Mouse (Mus musculus) spleen, postnatal 0 days (tissue): ENCODE results near the gene Exosc9. TPM values are rescaled to one million over a fixed set of nuclear protein-coding genes. Genes with fewer than 3 reads are reported as not detected.

Experiments used
- polyA plus RNA-seq: library from polyadenylated mRNA; unstranded; fragments of >200 nt; fragmentation: Nextera tagmentation; extraction: Ambion mirVana; gene quantifications from 2 replicates; pipeline ENCODE4 v1.2.1, GENCODE M21; 2015

Exosc9 gene
- 42.1 and 46.9 TPM in 2 replicates for polyA plus RNA-seq

DNA sequence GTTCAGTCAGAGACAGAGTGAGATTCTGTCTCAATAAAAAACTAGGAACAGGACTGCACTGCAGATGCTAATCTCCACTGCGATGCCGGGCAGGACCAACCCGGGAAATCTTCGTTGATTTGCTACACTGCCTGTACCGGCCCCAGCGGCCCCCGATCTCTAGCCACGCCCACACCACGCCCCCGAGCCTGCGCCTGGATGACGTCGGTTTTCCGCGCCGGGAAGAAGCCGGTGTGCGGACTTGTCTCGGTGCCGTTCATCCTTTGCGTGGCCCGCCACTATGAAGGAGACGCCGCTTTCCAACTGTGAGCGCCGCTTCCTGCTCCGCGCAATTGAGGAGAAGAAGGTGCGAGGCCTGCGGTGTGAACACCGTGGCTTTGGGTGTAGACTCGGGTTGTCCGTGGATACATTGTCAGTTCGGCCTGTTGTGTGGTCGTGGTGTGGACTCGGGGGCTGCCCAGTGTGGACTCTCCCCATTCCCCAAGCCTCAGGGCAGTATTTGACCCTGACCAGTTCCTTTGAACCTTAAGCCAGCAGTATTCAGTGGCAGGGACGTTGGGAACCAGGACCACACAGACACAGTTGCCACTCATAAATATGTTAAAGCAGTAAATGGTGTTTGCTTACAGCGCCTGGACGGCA is at the start of gene Exosc9:
Exosc9 (plus strand) TSS at position 201 of the 642 bp plus-strand sequence.

DNA sequence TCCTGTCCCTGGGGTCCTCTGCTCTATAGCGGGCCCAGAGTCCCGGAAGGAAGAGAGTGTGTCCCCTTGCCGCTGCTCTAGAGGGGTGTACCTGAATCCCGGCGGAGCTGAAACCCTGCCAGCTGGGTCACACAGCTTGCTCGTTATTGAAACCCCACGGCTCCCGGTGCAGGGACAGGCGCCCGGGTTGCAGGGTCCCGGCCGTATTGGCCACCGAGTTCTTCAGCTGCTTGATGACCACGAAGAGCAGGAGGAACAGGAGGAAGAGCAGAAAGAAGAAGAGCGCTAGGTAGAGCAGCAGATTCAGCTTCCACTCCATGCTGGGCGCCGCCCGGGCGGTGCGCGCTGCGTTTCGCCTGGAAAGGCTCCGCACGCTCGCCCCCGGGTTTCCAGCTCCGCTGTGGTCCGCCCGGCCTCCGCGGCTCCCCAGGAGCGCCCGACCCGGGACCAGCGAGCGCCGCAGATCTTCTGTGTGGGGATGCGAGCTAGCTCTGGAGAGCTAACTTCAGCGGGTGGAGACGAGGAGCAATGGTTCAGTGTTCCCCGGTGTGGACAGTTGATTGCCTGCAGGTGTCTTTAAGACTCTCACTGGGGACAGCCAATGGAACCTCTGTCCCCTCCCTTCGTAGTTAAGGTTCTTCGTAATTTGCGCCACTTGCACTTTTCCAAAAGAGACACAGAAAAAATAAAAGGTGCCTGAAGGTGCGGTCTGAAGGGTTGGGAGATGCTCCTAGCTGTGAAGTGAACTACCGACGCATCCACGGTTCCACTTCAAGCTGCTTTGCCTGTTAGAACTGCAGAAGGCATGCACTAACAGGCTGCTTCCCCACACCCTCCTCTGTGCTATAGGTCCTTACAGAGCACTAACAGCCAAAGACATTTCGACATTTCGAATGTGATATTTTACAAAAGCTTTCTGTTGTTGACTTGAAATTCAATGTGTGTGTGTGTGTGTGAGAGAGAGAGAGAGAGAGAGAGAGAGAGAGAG is 31.0 kb upstream of the Exosc9 start, which contains the start of gene Gm11549:
Gm11549 (minus strand) TSS at position 741 of the 988 bp plus-strand sequence.

DNA sequence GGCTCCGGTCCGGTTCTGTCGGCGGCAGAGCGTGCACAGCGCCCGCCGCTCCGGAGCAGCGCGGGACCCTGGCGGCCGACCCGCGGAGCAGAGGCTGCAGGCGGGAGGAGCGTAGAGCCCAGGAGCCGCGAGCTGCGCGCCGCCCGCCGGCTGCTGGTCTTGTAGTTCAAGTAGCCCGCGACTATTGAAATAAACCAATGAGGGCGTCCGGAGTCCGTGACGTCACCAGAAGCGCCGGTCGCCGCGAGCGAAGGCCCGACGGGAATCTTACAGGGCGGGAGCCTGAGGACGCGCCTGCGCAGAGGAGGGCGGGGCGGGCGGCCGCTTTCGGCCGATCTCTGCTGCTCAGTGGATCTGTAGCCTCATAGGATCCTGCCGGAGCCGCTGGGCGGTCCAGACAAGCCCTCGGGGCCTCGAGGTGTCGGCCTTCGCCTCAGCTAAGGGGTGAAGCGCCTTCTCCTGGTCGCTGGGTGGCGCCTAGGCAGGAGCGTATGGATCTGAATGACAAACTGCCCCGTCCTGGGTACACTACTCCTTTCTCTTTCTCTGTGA is 19.5 kb downstream of the Exosc9 start, which contains the start of gene Ccna2:
Ccna2 (minus strand) TSS at position 324 of the 552 bp plus-strand sequence.

DNA sequence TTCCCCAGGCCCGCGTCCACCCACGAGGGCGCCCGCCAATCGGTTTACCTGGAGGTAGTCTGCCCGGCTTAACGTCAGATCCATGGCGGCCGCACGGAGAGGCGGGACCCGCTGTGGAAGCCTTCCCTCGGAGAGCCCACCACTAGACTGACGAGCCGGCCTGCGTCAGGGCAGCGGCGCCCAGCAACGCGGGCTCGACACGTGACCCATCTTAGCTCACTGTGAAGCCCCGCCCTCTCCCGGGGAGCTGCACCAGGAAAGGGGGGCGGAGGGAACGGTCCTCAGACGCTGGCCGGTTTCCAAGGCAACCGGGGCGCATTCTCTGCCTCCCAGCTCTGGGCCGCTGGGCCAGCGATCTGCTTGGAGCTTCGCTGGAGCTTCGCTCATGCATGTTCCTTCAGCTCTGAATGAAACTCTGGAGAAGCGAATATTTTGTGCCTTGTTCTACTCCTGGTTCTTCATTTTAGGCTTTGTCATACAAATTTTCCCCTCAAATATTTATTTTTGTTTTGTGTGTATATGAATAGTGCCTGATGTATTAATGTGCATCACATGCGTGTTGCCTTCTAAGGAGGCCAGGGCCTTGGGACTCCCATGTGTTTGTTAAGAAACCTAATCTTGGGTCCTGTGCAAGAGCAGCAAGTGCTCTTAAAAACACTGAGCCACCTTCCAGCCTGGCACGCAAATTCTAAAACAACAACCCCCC is 60.9 kb downstream of the Exosc9 start, which contains the start of gene Bbs7:
Bbs7 (minus strand) TSS at position 276 of the 706 bp plus-strand sequence.

Other genes starting within 250 kb of the Exosc9 start
- 81.8 and 108 TPM in 2 replicates for gene Anxa5, start 76.7 kb upstream of the Exosc9 start, polyA plus RNA-seq
- gene 1810062G17Rik, start 76.7 kb upstream of the Exosc9 start, polyA plus RNA-seq, result 1.1 and 1.5 TPM in 2 replicates
- 0.05 and 0.10 TPM in 2 replicates for gene Gm11549, start 30.8 kb upstream of the Exosc9 start, polyA plus RNA-seq
- 210 and 239 TPM in 2 replicates for gene Ccna2, start 19.5 kb downstream of the Exosc9 start, polyA plus RNA-seq
- gene Bbs7, start 60.9 kb downstream of the Exosc9 start, polyA plus RNA-seq, result 8.7 and 9.1 TPM in 2 replicates
- 1.5 and 1.9 TPM in 2 replicates for gene Trpc3, start 137.6 kb downstream of the Exosc9 start, polyA plus RNA-seq